Mouse (Mus musculus): Measurements from ENCODE around the gene Ptges3.

DNA sequence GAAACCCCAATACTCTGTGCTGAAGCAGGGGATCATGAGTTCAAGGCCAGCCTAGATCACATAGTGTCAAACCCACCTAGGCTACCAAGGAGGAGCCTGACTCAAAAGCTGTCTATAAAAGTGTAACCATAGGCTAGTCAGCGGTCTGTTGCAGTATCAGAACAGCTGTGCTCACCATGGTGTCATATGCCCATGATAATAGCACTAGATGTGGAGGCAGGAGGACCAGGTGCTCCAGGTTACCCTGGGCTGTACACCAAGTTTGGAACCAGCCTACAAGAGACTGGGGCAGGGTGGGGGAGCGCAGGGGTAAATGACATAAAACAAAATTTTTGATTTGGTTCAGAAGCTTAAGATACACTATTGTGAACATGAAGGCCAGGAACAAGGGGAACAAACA, 9.0 kb upstream of the Ptges3 start:
- TF ChIP-seq POLR2A (IDR thresholded peaks at IDR 0.05; ENCODE audit: insufficient read depth, low read depth, low read length) (no peak), CTCF (IDR thresholded peaks at IDR 0.05) (no peak)

All from heart, adult 2 months (tissue).